Comparison of ENCODE assay signal across 9 mouse cellular contexts in the genomic region with DNA sequence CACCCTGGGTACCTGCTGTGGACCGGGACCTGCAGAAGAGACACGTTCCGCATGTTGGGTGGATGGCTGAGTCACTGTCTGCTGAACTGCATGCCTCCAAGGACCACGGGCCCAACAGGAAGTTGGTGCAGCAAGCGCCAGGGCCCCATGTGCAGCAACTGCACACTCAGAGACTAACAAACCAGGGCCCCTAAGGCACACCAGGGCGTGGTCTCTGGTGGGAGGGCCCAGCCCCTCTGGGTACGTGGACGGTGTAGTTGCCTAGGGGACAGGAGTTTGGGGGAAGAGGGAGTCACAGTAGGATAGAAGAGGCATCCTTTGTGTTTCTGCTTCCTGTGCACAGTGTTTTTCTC. TPM values are rescaled to one million over a fixed set of nuclear protein-coding genes. Genes with fewer than 3 reads are reported as not detected.
DNase-seq lines count a peak whose midpoint lies in the region; ATAC-seq and TF ChIP-seq lines count a peak whose summit lies in the region.
"Had no signal": no experiment of that assay in that cellular context is flagged by ENCODE, and none has a peak within 500 bp of the region (broad histone marks: within the 10 kb centered on the region; RNA-seq: fewer than 3 reads in every experiment).

No protein-coding gene starts in this region.

- H3K4me2 ChIP-seq in heart, embryonic 11.5 days: no peak overlapping the region
- H3K4me2 ChIP-seq in lung, postnatal 0 days (replicated peaks; ENCODE audit: low read depth, low read length): no peak overlapping the region
- H3K4me2 ChIP-seq: neural tube, embryonic 13.5 days had no signal

- TF ChIP-seq POLR2A in bone marrow, adult 2 months (IDR thresholded peaks at IDR 0.05; ENCODE audit: borderline replicate concordance, control insufficient read depth, low read depth, low read length): peak; percentile 70

- no peak overlapping the region for H3K27ac ChIP-seq in heart, embryonic 11.5 days (ENCODE audit: low read depth, low read length)
- H3K27ac ChIP-seq in bone marrow, adult 2 months (ENCODE audit: control insufficient read depth, insufficient read depth, low read depth, low read length, poor library complexity): peak overlapping the region; percentile 85
- H3K27ac ChIP-seq in lung, postnatal 0 days (ENCODE audit: low read length): no peak overlapping the region
- H3K27ac ChIP-seq: neural tube, embryonic 13.5 days had no signal

- whole genome bisulfite sequencing in heart, embryonic 11.5 days (ENCODE audit: insufficient replicate concordance): 63% methylated on average over 8 of the region's 8 CpGs
- WGBS in bone marrow, adult 2 months: under 1% methylated on average over 8 of the region's 8 CpGs
- 59% methylated on average over 8 of the region's 8 CpGs for WGBS in lung, postnatal 0 days

- H3K36me3 ChIP-seq in heart, embryonic 11.5 days (ENCODE audit: control insufficient read depth, insufficient read depth, low read length): no peaks in the 10 kb centered on the region
- no peaks in the 10 kb centered on the region for H3K36me3 ChIP-seq in lung, postnatal 0 days (ENCODE audit: insufficient read depth, low read length)
- H3K36me3 ChIP-seq: neural tube, embryonic 13.5 days had no signal

- no peak overlapping the region for H3K4me3 ChIP-seq in heart, embryonic 11.5 days (ENCODE audit: low read depth, low read length)
- peak overlapping the region; percentile 80 for H3K4me3 ChIP-seq in bone marrow, adult 2 months (replicated peaks; ENCODE audit: control insufficient read depth, low read depth, low read length)
- no peak overlapping the region for H3K4me3 ChIP-seq in lung, postnatal 0 days (ENCODE audit: low read depth, low read length)
- H3K4me3 ChIP-seq: neural tube, embryonic 13.5 days had no signal

- H3K9ac ChIP-seq in heart, embryonic 11.5 days (ENCODE audit: low read depth, low read length): no peak overlapping the region
- H3K9ac ChIP-seq in lung, postnatal 0 days (replicated peaks; ENCODE audit: low read depth): no peak overlapping the region
- H3K9ac ChIP-seq: neural tube, embryonic 13.5 days had no signal

- peak; percentile 16 to 55 for DNase-seq in heart, adult 18-20 months
- DNase-seq in lung, postnatal 0 days (ENCODE audit: low spot score): no peak
- peak; percentile 81 for DNase-seq in spleen, postnatal 36 days (ENCODE audit: low spot score in 2 of 2)
- DNase-seq in yolk sac, embryonic 10.5 days (ENCODE audit: low spot score): no peak
- no peak for DNase-seq in urinary bladder, postnatal 4 days (ENCODE audit: low spot score in 2 of 2)
- DNase-seq in layer of hippocampus, postnatal 10 days (ENCODE audit: low spot score in 2 of 2): no peak

- no peak for TF ChIP-seq EP300 in lung, postnatal 0 days (IDR thresholded peaks at IDR 0.05)

- TF ChIP-seq CTCF in bone marrow, adult 2 months (IDR thresholded peaks at IDR 0.05; ENCODE audit: control insufficient read depth, insufficient read depth, low read length): no peak
- no peak for TF ChIP-seq CTCF in lung, postnatal 0 days (IDR thresholded peaks at IDR 0.05)

- H3K9me3 ChIP-seq in heart, embryonic 11.5 days (replicated peaks; ENCODE audit: control insufficient read depth, low read length): no peaks in the 10 kb centered on the region
- H3K9me3 ChIP-seq in lung, postnatal 0 days (ENCODE audit: low read length): no peaks in the 10 kb centered on the region
- H3K9me3 ChIP-seq: neural tube, embryonic 13.5 days had no signal

- H3K4me1 ChIP-seq in heart, embryonic 11.5 days (ENCODE audit: control insufficient read depth, insufficient read depth, low read length): no peaks in the 10 kb centered on the region
- H3K4me1 ChIP-seq in bone marrow, adult 2 months (ENCODE audit: control insufficient read depth, insufficient read depth, low read length): peaks cover 11% of the 10 kb centered on the region
- no peaks in the 10 kb centered on the region for H3K4me1 ChIP-seq in lung, postnatal 0 days (ENCODE audit: insufficient read depth, low read depth, low read length)

- no peak for ATAC-seq in heart, embryonic 11.5 days (replicated peaks; ENCODE audit: insufficient number of reproducible peaks, low FRiP score, low TSS enrichment)
- peak; percentile 37; the same call in 1 of the 2 replicates for ATAC-seq in lung, postnatal 0 days

- no peaks in the 10 kb centered on the region for H3K27me3 ChIP-seq in heart, embryonic 11.5 days (ENCODE audit: control insufficient read depth, insufficient read depth, low read length)
- no peaks in the 10 kb centered on the region for H3K27me3 ChIP-seq in lung, postnatal 0 days (replicated peaks; ENCODE audit: insufficient read depth, low read length)
- H3K27me3 ChIP-seq: neural tube, embryonic 13.5 days had no signal

RNA-seq across cellular contexts. Expression of gene Nphp4, which starts 27.9 kb away (rescaled TPM):
- 1 to 10 TPM in 1 of 2 experiments, under 1 TPM in 1; 0.90 to 1.1 TPM for total RNA-seq in heart, adult 18-20 months (2021)
- 1.7 and 1.9 TPM in 2 replicates for polyA plus RNA-seq in heart, embryonic 11.5 days (2014; fragmentation: Nextera tagmentation; extraction: Ambion mirVana)
- 0.65 TPM in 1 of 2 replicates, not detected in the other for polyA plus RNA-seq in bone marrow, adult 2 months (2011; ENCODE audit: insufficient read depth, insufficient read length, low replicate concordance, missing spikeins)
- 0.75 and 0.95 TPM in 2 replicates for polyA plus RNA-seq in lung, postnatal 0 days (2015; fragmentation: Nextera tagmentation; extraction: Ambion mirVana)
- total RNA-seq in layer of hippocampus, postnatal 10 days (2021): 10 to 100 TPM; 21.3 to 22.4 TPM

RNA-seq across cellular contexts. Expression of gene Kcnab2, which starts 29.0 kb away (rescaled TPM):
- total RNA-seq in heart, adult 18-20 months (2021): 1 to 10 TPM; 2.7 to 3.3 TPM
- 2.2 and 3.5 TPM in 2 replicates for polyA plus RNA-seq in heart, embryonic 11.5 days (2014; fragmentation: Nextera tagmentation; extraction: Ambion mirVana)
- polyA plus RNA-seq in bone marrow, adult 2 months (2011; ENCODE audit: insufficient read depth, insufficient read length, low replicate concordance, missing spikeins): 12.9 and 38.7 TPM in 2 replicates
- 2.6 and 2.9 TPM in 2 replicates for polyA plus RNA-seq in lung, postnatal 0 days (2015; fragmentation: Nextera tagmentation; extraction: Ambion mirVana)
- total RNA-seq in layer of hippocampus, postnatal 10 days (2021): 100 to 1,000 TPM; 233 to 258 TPM

Comparison
In these comparisons a context has a peak if more than half of its experiments do, and no peak if none do; other contexts are left out.
1. DNase-seq: peak in heart, adult 18-20 months (2 of 2) and spleen, postnatal 36 days (2 of 2); none in lung, postnatal 0 days (single experiment), yolk sac, embryonic 10.5 days (single experiment), urinary bladder, postnatal 4 days (0 of 2) and layer of hippocampus, postnatal 10 days (0 of 2).